32 mouse cellular contexts compared by ENCODE assay signal in genomic region chr15:96759078-96759995, GRCm38 (mm10). TPM values are rescaled to one million over a fixed set of nuclear protein-coding genes. Genes with fewer than 3 reads are reported as not detected.
DNase-seq lines count a peak whose midpoint lies in the region; ATAC-seq and TF ChIP-seq lines count a peak whose summit lies in the region.
"Had no signal": no experiment of that assay in that cellular context is flagged by ENCODE, and none has a peak within 500 bp of the region (broad histone marks: within the 10 kb centered on the region; RNA-seq: fewer than 3 reads in every experiment).

No protein-coding gene starts in this region.

- no peak for TF ChIP-seq CTCF in heart, postnatal 0 days (IDR thresholded peaks at IDR 0.05; ENCODE audit: low read depth)
- TF ChIP-seq CTCF in liver, postnatal 0 days (IDR thresholded peaks at IDR 0.05; ENCODE audit: low read depth), result no peak
- no peak for TF ChIP-seq CTCF in bone marrow, adult 2 months (IDR thresholded peaks at IDR 0.05; ENCODE audit: control insufficient read depth, insufficient read depth, low read length)
- TF ChIP-seq CTCF in gastrocnemius, adult 2 months (IDR thresholded peaks at IDR 0.05), result no peak

- no peaks in the 10 kb centered on the region for H3K27me3 ChIP-seq in heart, postnatal 0 days (ENCODE audit: control insufficient read depth, insufficient read depth, low read length)
- no peaks in the 10 kb centered on the region for H3K27me3 ChIP-seq in liver, postnatal 0 days (ENCODE audit: insufficient read depth, low read length)
- H3K27me3 ChIP-seq in liver, embryonic 12.5 days (replicated peaks), result no peaks in the 10 kb centered on the region
- H3K27me3 ChIP-seq: CH12.LX; embryonic facial prominence, embryonic 12.5 days; hindbrain, embryonic 15.5 days; intestine, embryonic 15.5 days; limb, embryonic 12.5 days; liver, embryonic 13.5 days; midbrain, embryonic 15.5 days; neural tube, embryonic 13.5 days had no signal

- TF ChIP-seq POLR2A in bone marrow, adult 2 months (IDR thresholded peaks at IDR 0.05; ENCODE audit: borderline replicate concordance, control insufficient read depth, low read depth, low read length), result no peak

- peak overlapping the region; percentile 46 for H3K27ac ChIP-seq in heart, postnatal 0 days (ENCODE audit: low read depth)
- H3K27ac ChIP-seq in liver, postnatal 0 days (ENCODE audit: low read depth), result peak overlapping the region; percentile 59
- no peak overlapping the region for H3K27ac ChIP-seq in liver, embryonic 12.5 days
- H3K27ac ChIP-seq in bone marrow, adult 2 months (ENCODE audit: control insufficient read depth, insufficient read depth, low read depth, low read length, poor library complexity), result peak overlapping the region; percentile 53
- no peak overlapping the region for H3K27ac ChIP-seq in gastrocnemius, adult 2 months
- H3K27ac ChIP-seq: embryonic facial prominence, embryonic 12.5 days; hindbrain, embryonic 15.5 days; intestine, embryonic 15.5 days; layer of hippocampus, adult 2 months; limb, embryonic 12.5 days; liver, embryonic 13.5 days; midbrain, embryonic 15.5 days; neural tube, embryonic 13.5 days had no signal

- no peak overlapping the region for H3K9ac ChIP-seq in heart, postnatal 0 days (replicated peaks; ENCODE audit: low read depth, low read length)
- H3K9ac ChIP-seq in liver, postnatal 0 days (replicated peaks), result no peak overlapping the region
- no peak overlapping the region for H3K9ac ChIP-seq in liver, embryonic 12.5 days
- H3K9ac ChIP-seq: embryonic facial prominence, embryonic 12.5 days; hindbrain, embryonic 15.5 days; intestine, embryonic 15.5 days; limb, embryonic 12.5 days; liver, embryonic 13.5 days; midbrain, embryonic 15.5 days; neural tube, embryonic 13.5 days had no signal

- intact Hi-C loops in heart, postnatal 14 days (cut with DNase I), result no loop called here
- intact Hi-C loops in gastrocnemius, adult 2 months (cut with DNase I), result no loop called here

- H3K4me3 ChIP-seq in heart, postnatal 0 days (ENCODE audit: low read depth, low read length), result no peak overlapping the region
- H3K4me3 ChIP-seq in liver, postnatal 0 days (ENCODE audit: low read depth, low read length), result no peak overlapping the region
- no peak overlapping the region for H3K4me3 ChIP-seq in liver, embryonic 12.5 days
- no peak overlapping the region for H3K4me3 ChIP-seq in bone marrow, adult 2 months (replicated peaks; ENCODE audit: control insufficient read depth, low read depth, low read length)
- no peak overlapping the region for H3K4me3 ChIP-seq in gastrocnemius, adult 2 months
- H3K4me3 ChIP-seq: embryonic facial prominence, embryonic 12.5 days; hindbrain, embryonic 15.5 days; intestine, embryonic 15.5 days; layer of hippocampus, adult 2 months; limb, embryonic 12.5 days; liver, embryonic 13.5 days; midbrain, embryonic 15.5 days; myocyte; neural tube, embryonic 13.5 days had no signal

- peaks cover 6% of the 10 kb centered on the region; the same call in 1 of the 2 replicates for H3K4me1 ChIP-seq in heart, postnatal 0 days (ENCODE audit: control insufficient read depth, insufficient read depth)
- H3K4me1 ChIP-seq in liver, postnatal 0 days (ENCODE audit: insufficient read depth), result peaks cover 7% of the 10 kb centered on the region; the same call in 1 of the 2 replicates
- peaks cover 23% of the 10 kb centered on the region for H3K4me1 ChIP-seq in liver, embryonic 12.5 days
- peaks cover 8% of the 10 kb centered on the region; the same call in 1 of the 2 replicates for H3K4me1 ChIP-seq in bone marrow, adult 2 months (ENCODE audit: control insufficient read depth, insufficient read depth, low read length)
- H3K4me1 ChIP-seq: embryonic facial prominence, embryonic 12.5 days; neural tube, embryonic 13.5 days had no signal

- WGBS in heart, postnatal 0 days, result 69% methylated on average over 13 of the region's 13 CpGs
- 55% methylated on average over 13 of the region's 13 CpGs for WGBS in liver, postnatal 0 days (ENCODE audit: insufficient replicate concordance)
- 44% methylated on average over 13 of the region's 13 CpGs for WGBS in liver, embryonic 12.5 days (ENCODE audit: insufficient replicate concordance)
- 52% methylated on average over 13 of the region's 13 CpGs for WGBS in bone marrow, adult 2 months

- TF ChIP-seq EP300 in heart, postnatal 0 days (IDR thresholded peaks at IDR 0.05; ENCODE audit: low read depth), result no peak
- TF ChIP-seq EP300 in liver, postnatal 0 days (IDR thresholded peaks at IDR 0.05; ENCODE audit: low read depth), result peak; percentile 68; the same call in 1 of the 2 replicates

- H3K36me3 ChIP-seq in heart, postnatal 0 days (replicated peaks; ENCODE audit: control insufficient read depth, insufficient read depth, low read length), result no peaks in the 10 kb centered on the region
- H3K36me3 ChIP-seq in liver, postnatal 0 days (replicated peaks; ENCODE audit: insufficient read depth, low read length), result no peaks in the 10 kb centered on the region
- H3K36me3 ChIP-seq in liver, embryonic 12.5 days, result no peaks in the 10 kb centered on the region
- H3K36me3 ChIP-seq: embryonic facial prominence, embryonic 12.5 days; G1E; hindbrain, embryonic 15.5 days; intestine, embryonic 15.5 days; limb, embryonic 12.5 days; liver, embryonic 13.5 days; midbrain, embryonic 15.5 days; neural tube, embryonic 13.5 days had no signal

- ATAC-seq in heart, postnatal 0 days (ENCODE audit: insufficient read depth, low read depth), result no peak
- ATAC-seq in liver, postnatal 0 days, result no peak
- ATAC-seq in liver, embryonic 12.5 days, result no peak
- ATAC-seq: activated CD4-positive, CD25-positive, alpha-beta regulatory T cell, adult 4 months; intestine, embryonic 15.5 days; midbrain, embryonic 15.5 days had no signal

- no peak overlapping the region for H3K4me2 ChIP-seq in heart, postnatal 0 days (ENCODE audit: low read depth, low read length)
- no peak overlapping the region for H3K4me2 ChIP-seq in liver, postnatal 0 days (ENCODE audit: low read depth, low read length)
- H3K4me2 ChIP-seq in liver, embryonic 12.5 days, result no peak overlapping the region
- H3K4me2 ChIP-seq: embryonic facial prominence, embryonic 12.5 days; heart, embryonic 11.5 days; hindbrain, embryonic 15.5 days; intestine, embryonic 15.5 days; limb, embryonic 12.5 days; liver, embryonic 13.5 days; midbrain, embryonic 15.5 days; neural tube, embryonic 13.5 days had no signal

- H3K9me3 ChIP-seq in heart, postnatal 0 days (replicated peaks; ENCODE audit: control insufficient read depth, low read length), result no peaks in the 10 kb centered on the region
- H3K9me3 ChIP-seq in liver, postnatal 0 days (ENCODE audit: low read length), result no peaks in the 10 kb centered on the region
- H3K9me3 ChIP-seq in liver, embryonic 12.5 days (replicated peaks), result no peaks in the 10 kb centered on the region
- H3K9me3 ChIP-seq: embryonic facial prominence, embryonic 12.5 days; hindbrain, embryonic 15.5 days; intestine, embryonic 15.5 days; limb, embryonic 12.5 days; liver, embryonic 13.5 days; midbrain, embryonic 15.5 days; neural tube, embryonic 13.5 days had no signal

- DNase-seq in heart, postnatal 0 days (ENCODE audit: low spot score), result no peak
- DNase-seq in heart, postnatal 14 days, result no peak
- no peak for DNase-seq in liver, postnatal 0 days
- peak; percentile 27 for DNase-seq in 416B (ENCODE audit: low read depth)
- no peak for DNase-seq in gastrocnemius, adult 2 months
- DNase-seq in urinary bladder, postnatal 14 days (ENCODE audit: low spot score), result no peak
- DNase-seq: adrenal gland, adult 8-10 months; B cell, adult 2 months; cerebellum, adult 2 months; cerebellum, postnatal 25 days; gastrocnemius, postnatal 36 days; heart, postnatal 4 days; kidney, postnatal 10 days; liver, embryonic 13.5 days; right cerebral cortex, adult 18-20 months; right cerebral cortex, postnatal 4 days; thymus, adult 18-20 months; thymus, postnatal 36 days had no signal

RNA-seq across cellular contexts. Expression of gene Slc38a2, which starts 59.8 kb away (rescaled TPM):
- 225 and 263 TPM in 2 replicates for total RNA-seq in heart, postnatal 0 days (2014; rRNA removed; ENCODE audit: low replicate concordance)
- polyA plus RNA-seq in heart, postnatal 0 days (2015; fragmentation: Nextera tagmentation; extraction: Ambion mirVana), result 130 and 144 TPM in 2 replicates
- 100 to 1,000 TPM; 257 to 301 TPM for total RNA-seq in heart, postnatal 14 days (2021)
- 19.0 and 29.6 TPM in 2 replicates for polyA plus RNA-seq in liver, postnatal 0 days (2015; fragmentation: Nextera tagmentation; extraction: Ambion mirVana)
- polyA plus RNA-seq in liver, embryonic 12.5 days (2016; fragmentation: Nextera tagmentation; extraction: Ambion mirVana), result 57.6 and 62.7 TPM in 2 replicates
- polyA plus RNA-seq in bone marrow, adult 2 months (2011; ENCODE audit: insufficient read depth, insufficient read length, low replicate concordance, missing spikeins), result 22.5 and 51.3 TPM in 2 replicates
- 100 to 1,000 TPM; 115 to 116 TPM for total RNA-seq in gastrocnemius, adult 2 months (2021)

Comparison
In these comparisons a context has a peak if more than half of its experiments do, and no peak if none do; other contexts are left out.
1. H3K27ac ChIP-seq: peak in heart, postnatal 0 days (single experiment), liver, postnatal 0 days (single experiment) and bone marrow, adult 2 months (single experiment); none in liver, embryonic 12.5 days (single experiment) and gastrocnemius, adult 2 months (single experiment).